Mouse (Mus musculus): Measurements from ENCODE around the gene Fndc3c1.
A peak's percentile ranks its signal among the peaks of the same experiment; 100 is the strongest.
"Not testable (repeated sequence)": the region's sequence is repeated elsewhere in the genome, so short reads cannot be mapped to it uniquely, and the experiment has no call there.

The Fndc3c1 gene

DNA sequence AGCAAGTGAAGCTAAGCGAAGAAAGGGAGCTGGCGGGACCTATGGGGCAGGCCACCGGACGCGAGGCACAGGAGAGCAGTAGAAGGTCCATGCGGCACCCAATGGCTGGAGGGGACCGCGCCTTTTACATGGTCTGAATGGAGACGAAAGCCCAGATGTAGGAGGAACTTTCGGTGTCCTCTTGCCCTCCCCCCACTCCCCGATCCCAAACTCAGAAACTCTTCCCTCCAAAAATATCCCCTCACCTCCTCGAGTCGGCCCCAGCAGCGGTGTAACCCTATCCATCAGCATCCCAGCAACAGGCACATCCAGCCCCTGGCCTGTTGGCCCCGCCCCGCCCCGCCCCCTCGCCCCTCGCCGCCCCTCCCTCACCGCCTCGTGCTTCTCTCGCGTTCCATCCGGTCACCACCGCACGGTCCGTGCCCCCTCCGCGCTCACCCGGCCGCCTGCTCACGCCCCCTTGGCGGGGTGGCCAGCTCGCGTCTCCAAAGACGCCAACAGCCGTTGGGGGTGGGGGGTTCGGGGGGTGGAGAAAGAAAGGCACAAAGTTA lies at the start of gene Fndc3c1:
TSS of gene Fndc3c1 (minus strand) at position 301 of the 551 bp plus-strand sequence.
- ATAC-seq (ENCODE audit: low TSS enrichment): no peak

DNA sequence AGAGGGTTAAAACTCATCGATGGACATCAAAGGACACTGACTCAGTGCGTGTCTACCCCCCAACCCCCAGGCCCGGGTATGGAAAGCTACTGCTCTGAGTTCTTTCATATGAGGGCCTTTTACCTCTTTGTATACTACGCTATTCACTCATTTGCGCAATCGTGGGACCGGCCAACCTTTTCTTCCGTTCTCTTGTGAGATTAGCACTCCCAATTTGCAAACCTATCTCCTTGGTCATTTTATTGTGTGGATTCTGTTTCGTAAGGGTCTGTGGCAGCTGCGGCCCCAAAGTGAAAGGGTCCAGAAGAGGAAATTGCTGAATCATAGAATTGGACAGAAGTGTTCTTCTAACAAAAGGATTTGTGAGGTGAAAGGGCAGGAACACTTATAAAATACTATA lies 1.2 kb upstream of the Fndc3c1 start:
- ATAC-seq (ENCODE audit: low TSS enrichment): no peak

DNA sequence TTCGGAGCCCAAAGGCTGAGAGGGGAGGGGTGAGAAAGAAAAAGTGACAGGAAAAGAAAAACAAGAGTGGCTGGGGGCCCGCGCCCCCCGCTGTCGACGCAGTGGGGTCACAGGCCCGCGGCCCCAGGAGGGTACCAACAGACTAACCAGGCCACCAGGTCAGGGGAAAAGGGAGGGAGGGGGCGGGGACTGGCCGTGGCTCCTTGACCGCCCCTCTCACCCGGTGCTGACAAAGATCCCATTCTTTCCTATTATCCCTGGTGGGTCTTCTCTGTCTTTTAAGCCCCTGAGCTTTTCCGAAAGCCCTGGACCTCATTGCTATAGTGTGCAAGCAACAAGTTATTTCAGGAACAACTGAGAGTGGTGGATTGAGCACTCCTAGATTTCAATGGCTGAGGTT lies 470 bp upstream of the Fndc3c1 start:
- no peak for ATAC-seq (ENCODE audit: low TSS enrichment)

DNA sequence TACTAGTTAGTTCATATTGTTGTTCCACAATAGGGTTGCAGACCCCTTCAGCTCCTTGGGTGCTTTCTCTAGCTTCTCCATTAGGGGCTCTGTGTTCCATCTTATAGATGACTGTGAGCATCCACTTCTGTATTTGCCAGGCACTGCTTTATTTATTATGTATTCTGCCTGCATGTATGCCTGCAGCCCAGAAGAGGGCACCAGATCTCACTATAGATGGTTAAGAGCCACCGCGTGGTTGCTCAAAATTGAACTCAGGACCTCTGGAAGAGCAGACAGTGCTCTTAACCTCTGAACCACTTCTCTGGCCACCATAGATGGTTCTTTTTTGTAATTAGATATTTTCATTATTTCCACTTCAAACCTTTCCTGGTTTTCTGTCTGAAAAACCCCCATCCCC lies 5.3 kb downstream of the Fndc3c1 start:
- not testable (repeated sequence) for ATAC-seq (ENCODE audit: low TSS enrichment)

DNA sequence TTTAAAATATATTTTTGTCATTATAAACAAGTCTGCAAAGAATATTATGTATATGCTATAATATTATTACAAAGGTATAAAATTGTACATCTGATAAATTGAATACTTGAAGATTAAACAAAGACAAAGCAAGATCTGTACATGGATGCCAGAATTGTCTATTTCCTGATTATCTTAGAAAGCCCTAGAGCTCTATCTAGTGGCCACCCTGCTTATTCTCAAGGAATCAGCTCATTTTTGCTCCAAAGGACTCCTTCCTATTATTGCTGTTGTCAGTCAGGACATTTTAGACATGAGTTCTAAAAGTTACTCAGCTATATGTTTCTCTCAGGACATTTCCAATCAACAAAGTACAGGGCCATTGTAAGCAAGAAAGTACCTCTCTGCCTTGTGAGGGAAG lies 99.9 kb downstream of the Fndc3c1 start:
- ATAC-seq (ENCODE audit: low TSS enrichment): no peak; the same call in 1 of the 2 replicates

DNA sequence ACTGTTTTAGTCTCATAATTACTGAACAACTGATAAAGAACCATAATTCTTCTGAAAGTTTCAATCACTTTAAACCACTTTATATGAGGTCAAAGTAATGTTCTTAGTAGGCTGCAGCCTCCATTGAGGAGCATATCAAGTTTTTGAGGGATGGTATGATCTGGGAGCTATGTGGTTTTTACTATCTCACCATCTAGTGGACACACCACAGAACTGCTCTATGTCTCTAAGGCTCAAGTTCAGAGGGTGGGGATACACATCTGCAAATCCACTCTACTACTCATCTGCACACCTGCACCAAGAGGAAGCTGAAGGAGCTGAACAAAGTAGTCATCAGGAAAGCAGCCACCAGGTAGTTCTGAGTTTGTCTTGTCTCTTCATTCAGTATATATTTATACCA lies 104.6 kb downstream of the Fndc3c1 start:
- peak; percentile 55; the same call in 1 of the 2 replicates for ATAC-seq (ENCODE audit: low TSS enrichment)

Measured in frontal cortex, adult (tissue).